Mouse (Mus musculus) stomach, embryonic 16.5 days (tissue): ENCODE data around the gene Ube2c. TPM values are rescaled to one million over a fixed set of nuclear protein-coding genes. Genes with fewer than 3 reads are reported as not detected.
A peak's percentile ranks its signal among the peaks of the same experiment; 100 is the strongest.

Experiments used
- ATAC-seq: fragments of 200-750 bp; cut with Nextera tagmentation; 2 replicates; pipeline ENCODE4 v1.8.0; 2017; ENCODE audit warnings: moderate number of reproducible peaks, moderate TSS enrichment; ENCODE audit not compliant: insufficient read depth, low FRiP score
- H3K27ac ChIP-seq: fragments of 300-500 bp; sonication (generic); 2 replicates; pipeline ENCODE4 v1.5.1; 2014; ENCODE audit warnings: low read length
- H3K27me3 ChIP-seq: fragments of 300-500 bp; sonication (generic); 2 replicates; pipeline ENCODE4 v1.6.1; 2014; ENCODE audit warnings: low read length, control low read depth, mixed read lengths; ENCODE audit not compliant: control insufficient read depth, insufficient read depth
- H3K36me3 ChIP-seq: fragments of 300-500 bp; sonication (generic); 2 replicates; pipeline ENCODE4 v1.6.1; 2014; ENCODE audit warnings: low read length; ENCODE audit not compliant: control insufficient read depth, insufficient read depth
- H3K4me1 ChIP-seq: fragments of 300-500 bp; sonication (generic); 2 replicates; pipeline ENCODE4 v1.6.1; 2014; ENCODE audit warnings: low read length, control low read depth, mixed read lengths; ENCODE audit not compliant: control insufficient read depth, insufficient read depth
- H3K4me2 ChIP-seq: fragments of 300-500 bp; sonication (generic); 2 replicates; pipeline ENCODE4 v1.6.1; 2014; ENCODE audit warnings: low read depth, low read length, mixed read lengths
- H3K4me3 ChIP-seq: fragments of 300-500 bp; sonication (generic); replicated peaks from 2 replicates; pipeline ENCODE4 v1.5.1; 2014; ENCODE audit warnings: mild to moderate bottlenecking, low read length
- H3K9ac ChIP-seq: fragments of 300-500 bp; sonication (generic); 2 replicates; pipeline ENCODE4 v1.6.1; 2014; ENCODE audit warnings: low read length
- H3K9me3 ChIP-seq: fragments of 300-500 bp; sonication (generic); replicated peaks from 2 replicates; pipeline ENCODE4 v1.6.1; 2016; ENCODE audit warnings: low read length, control low read depth; ENCODE audit not compliant: control insufficient read depth
- WGBS: fragments of 180-500 bp; shearing (Covaris S2); extraction: QIAGEN DNeasy Blood & Tissue Kit; methylation state at CpG from one replicate; pipeline ENCODE4 v1.1.7; 2014; 5-methylcytosine and 5-hydroxymethylcytosine counted together
- polyA plus RNA-seq: library from polyadenylated mRNA; unstranded; fragments of >200 nt; fragmentation: Nextera tagmentation; extraction: Ambion mirVana; gene quantifications from 2 replicates; pipeline ENCODE4 v1.2.1, GENCODE M21; 2015

The Ube2c gene
- polyA plus RNA-seq, 1 experiment from 2014 or later, result 335 TPM

GRCm38 (mm10) chr2:164803201-164803920 is 33.7 kb downstream of the Ube2c start:
- H3K9ac ChIP-seq, result peak overlapping the region; percentile 94
- no peak for ATAC-seq
- H3K4me3 ChIP-seq, result peak overlapping the region; percentile 96
- WGBS, result 86% methylated on average over 16 of the region's 16 CpGs
- peaks cover 16% of the 10 kb centered on the region for H3K4me1 ChIP-seq
- H3K27me3 ChIP-seq, result no peaks in the 10 kb centered on the region
- H3K27ac ChIP-seq, result peak overlapping the region; percentile 6; the same call in 1 of the 2 replicates
- H3K4me2 ChIP-seq, result peak overlapping the region; percentile 76
- H3K36me3 ChIP-seq, result no peaks in the 10 kb centered on the region
- no peaks in the 10 kb centered on the region for H3K9me3 ChIP-seq

GRCm38 (mm10) chr2:164803921-164804313 is 34.2 kb downstream of the Ube2c start:
- no peak overlapping the region; the same call in 1 of the 2 replicates for H3K27ac ChIP-seq
- H3K36me3 ChIP-seq, result 0 out of 2 replicates have a peak, but pooled peaks cover 4% of the 10 kb centered on the region
- WGBS, result 40% methylated on average over 1 of the region's 1 CpGs

GRCm38 (mm10) chr2:164804533-164805331 is 35.0 kb downstream of the Ube2c start, which contains the start of the genes Acot8 and Zswim3:
TSS of gene Acot8 (minus strand) at chr2:164804882.
TSS of gene Zswim3 (plus strand) at chr2:164805098.
- peak; percentile 97 for ATAC-seq
- H3K9me3 ChIP-seq, result no peaks in the 10 kb centered on the region
- H3K27ac ChIP-seq, result peak within 1 kb of the TSS; percentile 91
- peaks cover 16% of the 10 kb centered on the region for H3K4me1 ChIP-seq
- H3K4me3 ChIP-seq, result peak within 1 kb of the TSS; percentile 96
- peak within 1 kb of the TSS; percentile 94 for H3K9ac ChIP-seq
- H3K4me2 ChIP-seq, result peak within 1 kb of the TSS; percentile 76
- under 1% methylated on average over 47 of the region's 47 CpGs for WGBS
- 0 out of 2 replicates have a peak, but pooled peaks cover 4% of the 10 kb centered on the region for H3K36me3 ChIP-seq
- H3K27me3 ChIP-seq, result no peaks in the 10 kb centered on the region

More at GRCm38 (mm10) chr2:164803921-164804313, 34.2 kb downstream of the Ube2c start:
- peak overlapping the region; percentile 94 for H3K9ac ChIP-seq
- H3K4me2 ChIP-seq, result peak overlapping the region; percentile 76
- no peaks in the 10 kb centered on the region for H3K9me3 ChIP-seq
- no peak for ATAC-seq
- no peaks in the 10 kb centered on the region for H3K27me3 ChIP-seq
- peak overlapping the region; percentile 96 for H3K4me3 ChIP-seq
- peaks cover 16% of the 10 kb centered on the region for H3K4me1 ChIP-seq

DNA sequence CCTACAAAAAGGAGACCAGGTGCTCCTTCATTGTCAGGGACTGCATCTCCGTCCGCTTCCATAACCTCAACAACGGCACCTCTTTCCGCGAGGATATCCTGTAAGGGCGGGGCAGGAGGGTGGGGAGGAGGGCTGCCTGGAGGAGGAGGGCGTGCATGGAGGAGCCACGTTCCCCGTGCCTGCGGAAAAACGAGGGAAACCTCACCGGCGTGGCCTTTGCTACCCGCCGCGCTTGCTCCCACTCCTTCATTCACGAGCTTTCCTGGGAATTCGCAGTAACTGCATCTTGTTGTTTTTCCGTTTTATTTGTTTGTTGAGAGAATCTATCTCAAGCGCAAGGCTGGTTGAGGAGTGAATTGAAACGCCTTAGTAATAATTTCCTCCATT is 35.6 kb downstream of the Ube2c start:
- peak; percentile 24 for ATAC-seq
- under 1% methylated on average over 21 of the region's 21 CpGs for WGBS
- no peaks in the 10 kb centered on the region for H3K27me3 ChIP-seq
- H3K9me3 ChIP-seq, result no peaks in the 10 kb centered on the region
- H3K4me3 ChIP-seq, result peak overlapping the region; percentile 96
- peak overlapping the region; percentile 89 for H3K27ac ChIP-seq
- 0 out of 2 replicates have a peak, but pooled peaks cover 4% of the 10 kb centered on the region for H3K36me3 ChIP-seq
- H3K9ac ChIP-seq, result peak overlapping the region; percentile 80
- peaks cover 16% of the 10 kb centered on the region for H3K4me1 ChIP-seq
- H3K4me2 ChIP-seq, result peak overlapping the region; percentile 74

GRCm38 (mm10) chr2:164806614-164807013 is 36.9 kb downstream of the Ube2c start:
- Histone ChIP-seq H3K4me1 (peaks cover 16% of the 10 kb centered on the region), H3K36me3 (0 out of 2 replicates have a peak, but pooled peaks cover 4% of the 10 kb centered on the region), H3K9me3 (no peaks in the 10 kb centered on the region), H3K27me3 (no peaks in the 10 kb centered on the region), H3K27ac (peak overlapping the region; percentile 4; the same call in 1 of the 2 replicates), H3K4me3 (no peak overlapping the region), H3K9ac (no peak overlapping the region), H3K4me2 (peak overlapping the region; percentile 74; the same call in 1 of the 2 replicates)
- 68% methylated on average over 7 of the region's 7 CpGs for WGBS
- ATAC-seq, result no peak

- Histone ChIP-seq H3K9me3 (no peaks in the 10 kb centered on the region), H3K36me3 (0 out of 2 replicates have a peak, but pooled peaks cover 2% of the 10 kb centered on the region), H3K4me2 (no peak overlapping the region), H3K27me3 (no peaks in the 10 kb centered on the region), H3K27ac (no peak overlapping the region), H3K4me1 (0 out of 2 replicates have a peak, but pooled peaks cover 7% of the 10 kb centered on the region), H3K9ac (no peak overlapping the region), H3K4me3 (no peak overlapping the region)
- ATAC-seq, result no peak
- WGBS, result 58% methylated on average over 2 of the region's 2 CpGs
Measured at GRCm38 (mm10) chr2:164813557-164813956, 43.9 kb downstream of the Ube2c start.

GRCm38 (mm10) chr2:164815348-164815747 is 45.6 kb downstream of the Ube2c start:
- Histone ChIP-seq H3K9me3 (no peaks in the 10 kb centered on the region), H3K4me3 (no peak overlapping the region), H3K36me3 (no peaks in the 10 kb centered on the region), H3K4me2 (no peak overlapping the region), H3K9ac (no peak overlapping the region), H3K27me3 (no peaks in the 10 kb centered on the region), H3K27ac (no peak overlapping the region), H3K4me1 (0 out of 2 replicates have a peak, but pooled peaks cover 7% of the 10 kb centered on the region)
- no peak for ATAC-seq
- 80% methylated on average over 5 of the region's 5 CpGs for WGBS

GRCm38 (mm10) chr2:164815821-164816220 is 46.1 kb downstream of the Ube2c start:
- no peak overlapping the region for H3K4me3 ChIP-seq
- H3K9ac ChIP-seq, result no peak overlapping the region
- WGBS, result 91% methylated on average over 8 of the region's 8 CpGs
- no peak for ATAC-seq
- no peaks in the 10 kb centered on the region for H3K27me3 ChIP-seq
- H3K9me3 ChIP-seq, result no peaks in the 10 kb centered on the region
- H3K4me2 ChIP-seq, result no peak overlapping the region
- H3K27ac ChIP-seq, result no peak overlapping the region
- no peaks in the 10 kb centered on the region for H3K36me3 ChIP-seq
- 0 out of 2 replicates have a peak, but pooled peaks cover 7% of the 10 kb centered on the region for H3K4me1 ChIP-seq
